Mouse (Mus musculus) mouse embryonic stem cell (cell line): ENCODE data around the gene Gm7075.
"Not testable (repeated sequence)": the region's sequence is repeated elsewhere in the genome, so short reads cannot be mapped to it uniquely, and the experiment has no call there.

Source experiments
- in situ Hi-C, 2 experiments: fragments of 300-500 bp; cut with MboI; formaldehyde crosslinking; loops; 1 replicate in 1 of 2; 3 replicates in 1 of 2; pipeline ENCODE4 v1.14.3; 2019 to 2020; ENCODE audit warnings: low sequenced_read_pairs in 2 of 2, low pct_unique_long_range_greater_than_20kb in 1 of 2, mixed read lengths in 1 of 2; ENCODE audit not compliant: unreplicated experiment in 1 of 2

Gm7075 gene

DNA sequence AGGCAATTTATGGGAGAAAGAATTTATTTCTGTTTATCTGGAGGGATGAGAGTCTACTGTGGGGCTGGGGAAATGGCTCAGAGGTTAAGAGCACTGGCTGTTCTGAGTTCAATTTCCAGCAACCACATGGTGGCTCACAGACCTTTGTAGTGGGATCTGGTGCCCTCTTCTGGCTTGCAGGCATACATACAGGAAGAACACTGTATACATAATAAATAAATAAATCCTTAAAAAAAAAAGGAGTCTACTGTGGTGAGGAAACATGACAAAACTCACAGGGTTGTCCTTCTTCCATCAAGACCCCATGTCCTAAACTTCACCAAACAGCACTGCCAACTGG, 2.9 kb upstream of the Gm7075 start:
- in situ Hi-C loops = loop anchor here in 1 of 2 experiments (5.0 kb wide), 1 partner anchor 148 kb away; no protein-coding TSS in a partner anchor

DNA sequence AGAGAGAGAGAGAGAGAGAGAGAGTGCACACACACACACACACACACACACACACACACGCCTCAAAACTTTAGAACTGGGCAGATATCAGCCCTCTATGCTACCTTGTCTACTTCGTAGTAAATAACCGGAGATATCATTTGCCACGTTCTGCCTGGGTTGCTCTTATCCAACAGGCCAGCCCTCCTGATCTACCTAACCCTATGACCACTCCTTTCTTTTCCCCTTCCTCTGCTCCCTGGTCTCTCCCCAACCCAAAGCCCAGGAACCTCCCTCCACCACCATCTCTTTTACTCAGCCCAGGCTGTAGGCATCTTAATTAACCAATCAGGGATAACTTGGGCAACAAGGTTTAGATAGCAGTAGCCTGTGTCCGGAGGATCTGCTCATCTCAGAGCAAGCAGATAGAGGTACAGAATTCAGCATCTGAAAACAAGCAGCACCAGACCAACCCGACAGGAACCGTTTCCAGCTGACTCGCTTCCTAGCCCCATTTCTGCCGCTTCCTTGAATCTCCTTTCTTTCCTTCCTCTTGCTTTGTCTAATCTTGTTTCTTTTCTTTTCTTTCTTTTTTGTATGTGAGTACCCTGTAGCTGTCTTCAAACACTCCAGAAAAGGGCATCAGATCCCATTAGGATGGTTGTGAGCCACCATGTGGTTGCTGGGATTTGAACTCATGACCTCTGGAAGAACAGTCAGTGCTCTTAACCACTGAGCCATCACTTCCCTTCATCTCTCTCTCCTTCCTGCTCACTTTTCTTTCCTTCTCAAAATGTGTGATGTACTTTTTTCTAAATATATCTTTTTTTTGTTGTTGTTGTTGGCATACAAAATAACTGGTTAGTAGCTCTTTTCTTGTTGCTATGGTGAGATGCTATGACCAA, 2.2 kb upstream of the Gm7075 start:
- in situ Hi-C loops = loop anchor here in 1 of 2 experiments (5.0 kb wide), 1 partner anchor 148 kb away; no protein-coding TSS in a partner anchor

DNA sequence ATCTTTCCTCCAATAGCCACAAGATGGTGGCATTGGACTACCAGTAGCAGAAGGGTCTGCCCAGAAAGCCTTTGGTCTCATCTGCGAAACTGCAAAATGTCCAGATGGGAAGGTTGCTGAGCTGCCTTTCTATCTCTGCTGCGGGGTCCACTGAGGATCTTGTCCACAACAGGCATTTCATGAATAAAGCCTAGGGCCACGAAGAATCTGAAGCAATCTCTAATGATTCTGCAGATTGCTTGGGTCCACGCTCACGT, 1.1 kb upstream of the Gm7075 start:
- in situ Hi-C loops = loop anchor here in 1 of 2 experiments (5.0 kb wide), 1 partner anchor 150 kb away; no protein-coding TSS in a partner anchor

DNA sequence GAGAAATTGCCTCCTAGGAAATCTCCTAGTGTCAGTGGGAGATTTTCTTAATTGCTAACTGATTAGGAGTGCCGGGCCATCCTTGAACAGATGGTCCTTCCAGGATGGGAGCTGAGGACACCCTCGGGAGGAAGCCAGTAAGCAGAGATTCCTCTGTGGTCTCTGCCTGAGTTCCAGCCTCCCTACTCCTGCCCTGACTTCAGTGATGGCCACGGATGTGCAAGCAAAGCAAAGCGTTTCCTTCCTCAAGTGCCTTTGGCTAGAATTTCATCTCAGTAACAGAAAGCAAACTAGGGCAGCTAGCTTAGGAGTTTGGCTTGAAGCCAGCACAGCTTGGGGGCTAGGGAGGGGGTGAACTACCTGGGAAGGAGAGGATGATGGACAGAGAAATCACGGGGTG, 4.5 kb downstream of the Gm7075 start:
- in situ Hi-C loops = no loop called here

DNA sequence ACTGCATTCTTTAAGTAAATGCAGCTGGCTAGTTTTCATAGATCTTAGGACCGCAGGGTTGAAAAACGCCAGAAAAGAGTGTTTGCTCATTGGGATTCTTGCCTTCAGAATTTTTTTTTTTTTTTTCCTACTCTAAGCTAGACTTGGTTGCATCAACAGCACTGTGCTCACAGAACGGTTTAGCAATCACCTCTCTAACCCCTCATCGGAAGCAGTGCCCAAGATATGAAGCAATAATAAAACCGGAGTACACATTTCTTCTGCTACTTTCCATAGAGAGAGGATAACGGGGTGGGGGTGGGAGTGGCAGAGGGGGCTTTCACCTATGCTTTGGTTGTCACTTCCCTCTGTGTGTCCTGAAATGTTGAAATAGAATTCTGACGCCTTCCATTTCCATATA, 5.7 kb downstream of the Gm7075 start:
- in situ Hi-C loops = no loop called here

DNA sequence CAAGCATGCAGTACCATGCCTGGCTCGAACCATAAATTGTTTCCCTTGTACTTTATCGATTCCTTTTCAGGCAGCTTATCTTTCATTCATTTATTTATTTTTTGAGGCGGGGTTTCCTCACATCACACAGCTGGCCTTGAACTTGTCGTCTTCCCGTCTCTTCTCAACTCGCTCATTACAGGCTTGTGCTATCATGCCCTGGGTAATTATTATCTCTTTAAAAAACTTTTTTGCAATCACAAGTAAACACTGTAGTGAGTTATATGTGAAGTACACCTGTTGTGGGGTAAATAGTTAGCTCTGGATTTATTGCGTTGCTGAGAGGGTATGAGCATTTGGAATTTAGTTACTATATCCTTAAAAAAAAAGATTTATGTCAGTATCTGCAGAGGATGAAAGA, 6.3 kb downstream of the Gm7075 start:
- in situ Hi-C loops = no loop called here

DNA sequence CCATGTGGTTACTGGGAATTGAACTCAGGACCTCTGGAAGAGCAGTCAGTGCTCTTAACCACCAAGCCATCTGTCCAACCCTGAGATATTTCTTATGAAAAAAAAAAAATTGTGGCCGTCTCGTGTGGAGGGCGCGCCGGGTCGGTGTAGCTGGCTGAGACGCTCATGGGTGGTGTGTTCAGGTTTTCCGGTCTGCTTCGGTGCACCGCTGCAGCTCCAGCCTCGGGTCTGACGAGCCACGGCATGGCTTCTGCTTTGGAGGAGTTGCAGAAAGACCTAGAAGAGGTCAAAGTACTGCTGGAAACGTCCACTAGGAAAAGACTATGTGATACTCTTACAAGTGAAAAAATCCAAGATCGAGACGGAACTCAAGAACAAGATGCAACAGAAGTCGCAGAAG, 8.8 kb downstream of the Gm7075 start:
- in situ Hi-C loops = no loop called here

DNA sequence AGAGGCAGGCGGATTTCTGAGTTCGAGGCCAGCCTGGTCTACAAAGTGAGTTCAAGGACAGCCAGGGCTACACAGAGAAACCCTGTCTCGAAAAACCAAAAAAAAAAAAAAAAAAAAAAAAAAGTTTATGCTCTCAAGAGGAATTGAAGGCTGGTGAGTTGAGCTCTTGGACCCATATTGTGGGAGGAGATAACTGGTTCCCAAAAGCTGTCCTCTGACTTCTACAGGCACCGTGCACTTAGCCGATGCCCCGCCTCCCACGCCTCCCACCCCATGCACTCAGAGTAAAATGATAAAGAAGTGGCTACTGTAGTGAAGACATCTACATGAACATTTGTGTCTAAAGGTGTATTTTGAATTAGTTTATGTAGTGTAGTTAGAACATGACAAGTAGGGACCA, 9.9 kb downstream of the Gm7075 start:
- in situ Hi-C loops = not testable (repeated sequence)

DNA sequence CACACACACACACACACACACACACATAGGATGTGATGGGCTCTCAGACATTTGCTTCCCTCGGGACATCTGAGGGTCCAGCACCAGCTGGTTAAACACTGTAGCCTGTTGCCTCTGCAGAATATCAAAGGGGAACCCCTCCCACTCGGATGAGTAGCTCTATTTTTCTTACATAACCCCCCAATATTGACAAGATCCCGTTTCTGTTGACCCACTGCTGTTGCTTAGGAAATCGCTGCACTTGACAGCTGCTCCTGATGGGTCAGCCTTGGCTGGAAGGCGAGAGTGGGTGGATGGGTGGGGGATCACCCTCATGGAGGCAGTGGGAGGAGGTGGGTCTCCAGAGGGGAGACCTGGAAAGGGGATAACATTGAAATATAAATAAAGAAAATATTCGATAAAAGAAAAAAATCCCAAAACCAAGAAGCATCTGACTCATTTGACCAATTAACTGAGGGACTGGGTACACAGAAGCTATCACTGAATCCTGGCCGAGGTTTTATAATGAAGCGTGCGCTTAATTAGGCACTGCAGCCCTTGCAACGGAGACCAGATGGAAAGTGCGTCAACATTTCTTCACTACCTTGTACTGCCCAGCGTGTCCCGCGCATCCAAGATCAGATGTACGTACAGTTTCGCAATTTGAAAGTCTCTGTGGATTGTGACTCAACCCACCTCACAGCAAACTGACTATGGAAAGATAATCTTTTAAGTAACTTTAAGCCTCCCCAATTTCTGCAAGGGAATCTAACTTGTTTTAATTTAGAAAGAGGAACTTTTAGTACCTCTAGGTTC, 11.2 kb downstream of the Gm7075 start:
- in situ Hi-C loops = no loop called here

DNA sequence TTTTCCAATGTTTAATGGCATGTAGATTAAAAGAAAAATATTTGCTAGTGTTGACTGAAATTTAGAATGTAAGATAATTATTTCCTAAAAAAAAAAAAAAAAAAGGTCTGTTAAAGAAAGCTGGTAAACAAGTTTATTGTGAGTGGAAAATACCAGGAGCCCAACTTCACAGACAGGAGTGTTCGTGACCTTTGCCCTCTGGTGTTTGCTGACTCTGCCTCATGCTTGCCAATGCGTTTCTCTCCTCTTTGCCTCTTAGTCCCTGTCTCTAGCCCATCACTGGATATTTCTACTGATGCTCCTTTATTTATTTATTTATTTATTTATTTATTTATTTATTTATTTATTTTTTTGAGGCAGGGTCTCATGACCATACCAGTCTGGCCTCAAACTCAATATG, 18.0 kb downstream of the Gm7075 start:
- in situ Hi-C loops = no loop called here

DNA sequence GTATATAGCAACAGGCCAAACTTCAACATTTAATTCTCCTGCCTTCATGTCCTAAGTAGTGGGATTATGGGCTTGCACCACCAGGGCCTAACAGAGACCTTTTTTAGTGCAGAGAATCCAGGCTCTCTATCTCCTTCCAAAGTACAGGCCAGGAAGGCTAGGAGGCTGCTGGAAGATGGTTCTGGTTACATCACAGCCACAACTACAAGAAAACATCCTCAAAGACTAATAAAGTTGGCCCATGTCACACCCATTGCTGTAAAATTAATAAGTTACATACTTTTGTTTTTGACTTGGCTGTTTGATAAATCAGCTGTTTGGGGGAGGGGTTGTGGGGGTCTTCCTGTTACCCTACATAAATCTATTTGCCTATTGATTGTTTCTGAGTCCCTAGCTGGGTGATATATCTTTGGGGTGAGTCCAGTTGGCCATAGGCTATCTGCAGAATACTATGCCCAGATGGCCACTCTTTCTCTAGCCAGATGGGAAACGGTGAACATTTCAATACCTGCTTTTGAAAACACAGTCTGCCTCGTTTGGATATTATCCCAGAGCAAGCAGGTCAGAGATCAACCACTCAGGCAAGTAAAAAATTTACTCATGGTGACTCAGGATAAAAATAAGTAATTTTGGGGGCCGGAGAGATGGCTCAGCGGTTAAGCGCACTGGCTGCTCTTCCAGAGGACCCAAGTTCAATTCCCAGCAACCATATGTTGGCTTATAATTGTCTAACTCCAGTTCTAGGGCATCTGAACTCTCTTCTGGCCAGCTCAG, 18.7 kb downstream of the Gm7075 start:
- in situ Hi-C loops = no loop called here

DNA sequence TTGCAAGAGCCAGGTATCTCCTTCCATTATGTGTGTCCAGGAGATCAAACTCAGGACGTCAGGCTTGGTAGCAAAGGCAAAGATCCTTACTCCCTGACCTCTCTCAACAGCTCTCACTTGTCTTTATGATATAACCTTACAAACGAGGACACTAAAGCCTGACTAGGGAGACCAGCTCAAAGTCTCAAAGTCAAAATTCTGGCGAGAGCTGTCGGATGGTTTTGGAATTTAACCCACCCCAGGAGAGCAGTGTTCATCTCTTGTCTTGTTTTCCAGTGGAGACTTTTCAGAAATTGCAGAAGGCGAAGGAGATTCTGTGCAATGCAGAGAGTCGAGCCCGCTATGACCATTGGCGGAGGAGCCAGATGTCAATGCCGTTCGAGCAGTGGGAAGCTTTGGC, 24.6 kb downstream of the Gm7075 start:
- in situ Hi-C loops = no loop called here

DNA sequence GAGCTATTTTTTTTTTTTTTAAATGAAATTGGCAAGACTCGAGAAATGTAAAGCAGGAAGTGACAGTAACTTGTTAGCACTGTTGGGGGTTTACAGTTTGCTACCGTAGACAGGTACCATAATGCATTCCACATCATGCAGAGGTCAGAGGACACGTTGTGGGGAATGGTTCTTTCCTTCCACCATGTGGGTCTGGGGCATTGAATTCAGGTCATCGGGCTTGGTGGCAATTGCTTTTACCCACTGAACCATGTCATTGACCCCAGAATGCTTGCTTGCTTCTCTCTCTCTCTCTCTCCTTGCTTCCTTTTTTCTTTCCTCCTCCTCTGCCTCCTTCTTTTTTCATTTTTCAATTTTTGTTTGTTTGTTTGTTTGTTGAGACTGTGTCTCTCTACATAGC, 32.6 kb downstream of the Gm7075 start:
- in situ Hi-C loops = loop anchor here (10.0 kb wide), 2 partner anchors 234 to 254 kb away; no protein-coding TSS in a partner anchor

DNA sequence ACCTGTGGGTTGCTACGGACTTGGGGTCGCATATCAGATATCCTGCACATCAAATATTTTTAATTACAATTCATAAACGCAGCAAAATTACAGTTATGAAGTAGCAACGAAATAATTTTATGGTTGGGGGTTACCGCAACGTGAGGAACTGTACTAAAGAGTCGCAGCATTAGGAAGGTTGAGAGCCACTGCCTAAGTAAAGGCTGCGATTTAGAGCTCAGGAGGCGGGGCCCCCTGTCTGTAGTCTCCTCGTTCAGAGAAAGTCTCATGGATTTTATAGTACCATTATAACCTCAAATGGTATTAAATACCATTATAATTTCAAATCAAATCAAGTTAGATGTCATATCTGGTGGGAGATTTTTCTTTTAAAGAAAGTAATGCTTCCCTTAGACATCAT, 34.6 kb downstream of the Gm7075 start:
- in situ Hi-C loops = loop anchor here (10.0 kb wide), 2 partner anchors 232 to 252 kb away; no protein-coding TSS in a partner anchor

DNA sequence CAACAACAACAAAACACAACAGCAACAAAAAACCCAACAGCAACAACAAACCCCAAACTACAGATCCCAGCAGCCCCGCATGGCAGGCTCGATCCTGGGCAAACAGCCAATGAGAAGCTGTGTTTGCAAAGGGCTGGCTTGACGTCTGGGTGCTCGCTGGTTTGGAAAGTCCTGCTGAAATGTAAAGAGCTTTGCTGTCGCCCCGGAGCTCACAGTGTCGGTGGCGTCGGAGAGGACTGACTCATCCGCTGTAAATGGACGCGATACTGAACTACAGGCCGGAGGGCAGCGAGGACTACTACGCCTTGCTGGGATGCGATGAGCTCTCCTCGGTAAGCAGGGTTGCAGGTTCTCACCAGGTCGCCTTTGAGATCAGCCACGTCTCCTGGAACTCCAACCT, 35.1 kb downstream of the Gm7075 start:
- in situ Hi-C loops = loop anchor here (10.0 kb wide), 2 partner anchors 232 to 252 kb away; no protein-coding TSS in a partner anchor

DNA sequence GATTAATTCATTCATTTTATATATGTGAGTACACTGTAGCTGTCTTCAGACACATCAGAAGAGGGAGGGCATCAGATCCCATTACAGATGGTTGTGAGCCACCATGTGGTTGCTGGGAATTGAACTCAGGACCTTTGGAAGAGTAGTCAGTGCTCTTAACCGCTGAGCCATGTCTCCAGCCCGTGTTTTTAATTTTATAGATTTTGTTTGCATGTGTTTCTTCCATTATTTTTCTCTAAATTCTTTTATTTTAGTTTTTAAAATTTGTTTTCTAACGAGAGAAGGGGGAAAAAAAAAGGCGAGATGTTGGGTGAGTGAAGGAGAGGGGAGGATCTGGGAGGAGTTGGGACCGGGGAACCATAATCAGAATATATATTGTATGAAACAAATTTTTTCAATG, 35.7 kb downstream of the Gm7075 start:
- in situ Hi-C loops = loop anchor here (10.0 kb wide), 2 partner anchors 231 to 251 kb away; no protein-coding TSS in a partner anchor

DNA sequence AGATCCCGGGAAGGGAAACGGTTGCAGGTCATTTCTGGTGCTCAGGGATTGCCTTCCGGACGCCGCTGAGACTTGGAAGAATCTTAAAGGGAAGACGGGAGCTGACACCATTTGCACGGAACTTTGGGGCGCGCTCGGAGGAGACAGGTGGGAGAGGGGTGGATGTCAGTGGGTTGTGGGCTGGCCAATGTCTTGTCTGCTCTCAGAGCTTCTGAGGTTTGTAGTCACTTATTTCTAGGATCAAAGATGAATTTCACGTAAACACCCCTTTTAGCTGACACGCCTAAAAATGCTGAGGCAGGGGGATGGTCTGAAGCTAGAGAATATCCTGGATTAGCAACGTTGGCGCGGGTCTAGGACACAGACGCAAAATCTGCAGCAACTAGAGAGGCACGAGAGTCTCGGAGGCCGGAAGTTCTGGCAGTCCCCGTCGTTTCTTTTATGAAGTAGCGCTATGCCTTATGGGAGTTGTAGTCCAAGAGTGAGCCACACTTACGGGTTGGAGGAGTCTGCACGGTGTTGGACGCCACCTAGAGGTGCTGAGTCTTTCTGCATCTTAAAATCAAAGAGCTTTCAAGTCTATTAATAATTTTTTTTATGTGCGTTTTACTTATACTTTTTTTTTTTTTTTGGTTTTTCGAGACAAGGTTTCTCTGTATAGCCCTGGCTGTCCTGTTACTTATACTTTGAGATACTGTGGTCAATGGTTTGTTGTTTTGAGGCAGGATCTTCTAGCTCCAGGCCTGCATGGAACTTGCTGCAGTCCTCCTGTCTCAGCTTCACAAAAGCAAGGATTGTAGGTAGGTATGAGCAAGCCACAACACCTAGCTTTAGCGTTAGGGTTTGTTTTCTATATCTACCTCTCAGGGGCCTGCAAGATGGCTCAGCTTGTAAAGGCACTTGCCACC, 39.0 kb downstream of the Gm7075 start, which contains the start of gene Dnajc12:
Dnajc12 (plus strand) TSS at position 72 of the 908 bp plus-strand sequence.
- in situ Hi-C loops = loop anchor here (10.0 kb wide), 2 partner anchors 228 to 248 kb away; no protein-coding TSS in a partner anchor
